32 mouse cellular contexts compared by ENCODE assay signal in the genomic region with DNA sequence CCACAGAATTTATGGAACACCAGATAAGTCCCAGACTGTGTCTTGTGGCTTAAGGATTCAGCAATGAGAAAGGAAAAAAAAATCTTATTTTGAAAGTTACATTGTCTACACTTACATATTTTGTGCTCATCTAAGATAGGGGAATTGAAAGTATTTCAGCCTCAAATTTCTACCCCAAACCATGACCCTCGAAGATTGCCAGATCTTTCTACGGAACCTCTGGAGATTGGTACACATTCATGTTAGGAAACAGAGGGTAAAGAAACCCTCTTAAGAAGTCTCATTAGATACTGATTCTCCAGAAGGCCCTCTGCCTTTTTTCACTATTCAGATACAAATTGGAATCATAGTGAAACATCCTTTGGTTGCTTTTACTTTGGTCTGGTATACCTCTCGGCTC.
"Had no signal": no experiment of that assay in that cellular context is flagged by ENCODE, and none has a peak within 500 bp of the region (broad histone marks: within the 10 kb centered on the region; RNA-seq: fewer than 3 reads in every experiment).

No protein-coding gene starts in this region.

- H3K4me1 ChIP-seq: limb, embryonic 10.5 days; limb, embryonic 12.5 days; limb, embryonic 13.5 days; limb, embryonic 15.5 days; liver, embryonic 12.5 days; liver, embryonic 13.5 days; liver, embryonic 15.5 days; lung, embryonic 15.5 days; midbrain, embryonic 13.5 days; midbrain, embryonic 15.5 days; neural tube, embryonic 12.5 days had no signal

- H3K9me3 ChIP-seq: limb, embryonic 10.5 days; limb, embryonic 13.5 days; limb, embryonic 15.5 days; liver, embryonic 13.5 days; liver, embryonic 15.5 days; lung, embryonic 15.5 days; megakaryocyte, embryonic 14.5 days; midbrain, embryonic 13.5 days; midbrain, embryonic 15.5 days; neural tube, embryonic 12.5 days had no signal

- H3K36me3 ChIP-seq: limb, embryonic 10.5 days; limb, embryonic 12.5 days; limb, embryonic 13.5 days; limb, embryonic 15.5 days; liver, embryonic 12.5 days; liver, embryonic 13.5 days; liver, embryonic 15.5 days; lung, embryonic 15.5 days; midbrain, embryonic 10.5 days; midbrain, embryonic 12.5 days; midbrain, embryonic 13.5 days; midbrain, embryonic 15.5 days; neural tube, embryonic 12.5 days had no signal

- H3K9ac ChIP-seq: limb, embryonic 12.5 days; limb, embryonic 13.5 days; limb, embryonic 15.5 days; liver, embryonic 12.5 days; liver, embryonic 13.5 days; liver, embryonic 14.5 days; liver, embryonic 15.5 days; liver, postnatal 0 days; lung, embryonic 14.5 days; lung, embryonic 15.5 days; midbrain, embryonic 12.5 days; midbrain, embryonic 13.5 days; midbrain, embryonic 15.5 days; neural tube, embryonic 12.5 days had no signal

- H3K4me3 ChIP-seq: limb, embryonic 10.5 days; limb, embryonic 12.5 days; limb, embryonic 13.5 days; limb, embryonic 15.5 days; liver, embryonic 12.5 days; liver, embryonic 13.5 days; liver, embryonic 15.5 days; lung, embryonic 15.5 days; megakaryocyte, embryonic 14.5 days; midbrain, embryonic 10.5 days; midbrain, embryonic 12.5 days; midbrain, embryonic 13.5 days; midbrain, embryonic 15.5 days; myocyte; neural tube, embryonic 12.5 days had no signal

- DNase-seq: left cerebral cortex, postnatal 4 days; liver; liver, embryonic 13.5 days; liver, postnatal 0 days; lung, adult 18-20 months; lung, adult 2 months; lung, embryonic 14.5 days; lung, postnatal 10 days; lung, postnatal 14 days; lung, postnatal 36 days; lung, postnatal 4 days; midbrain, embryonic 14.5 days had no signal

- ATAC-seq: liver, embryonic 12.5 days; liver, postnatal 0 days; lung, postnatal 0 days; midbrain, embryonic 13.5 days; midbrain, embryonic 15.5 days; midbrain, embryonic 16.5 days had no signal

- H3K27me3 ChIP-seq: limb, embryonic 12.5 days; limb, embryonic 13.5 days; limb, embryonic 15.5 days; liver, embryonic 12.5 days; liver, embryonic 13.5 days; liver, embryonic 15.5 days; lung, embryonic 15.5 days; megakaryocyte, embryonic 14.5 days; midbrain, embryonic 12.5 days; midbrain, embryonic 13.5 days; midbrain, embryonic 15.5 days; neural tube, embryonic 12.5 days had no signal

- H3K4me2 ChIP-seq: limb, embryonic 12.5 days; limb, embryonic 13.5 days; limb, embryonic 15.5 days; liver, embryonic 11.5 days; liver, embryonic 12.5 days; liver, embryonic 13.5 days; liver, embryonic 15.5 days; lung, embryonic 14.5 days; lung, embryonic 15.5 days; midbrain, embryonic 11.5 days; midbrain, embryonic 12.5 days; midbrain, embryonic 13.5 days; midbrain, embryonic 15.5 days; neural tube, embryonic 12.5 days had no signal

- H3K27ac ChIP-seq: limb, embryonic 10.5 days; limb, embryonic 12.5 days; limb, embryonic 13.5 days; limb, embryonic 15.5 days; liver, embryonic 12.5 days; liver, embryonic 13.5 days; liver, embryonic 14.5 days; liver, embryonic 15.5 days; lung, embryonic 15.5 days; macrophage; midbrain, embryonic 10.5 days; midbrain, embryonic 12.5 days; midbrain, embryonic 13.5 days; midbrain, embryonic 15.5 days; neural tube, embryonic 12.5 days had no signal
